Mouse (Mus musculus) liver, adult 2 months (tissue): ENCODE measurements around the gene Lin28a.

Experiments
- CTCF ChIP-seq: fragments of 200-500 bp; IDR thresholded peaks from 2 replicates; pipeline ENCODE4 v1.5.1; 2011; ENCODE audit warnings: low read depth, low read length, control low read depth
- POLR2A ChIP-seq: fragments of 200-500 bp; IDR thresholded peaks from 2 replicates; pipeline ENCODE4 v1.6.1; 2011; ENCODE audit warnings: low read length, control low read depth; ENCODE audit not compliant: insufficient read depth; ENCODE audit errors: extremely low read depth

DNA sequence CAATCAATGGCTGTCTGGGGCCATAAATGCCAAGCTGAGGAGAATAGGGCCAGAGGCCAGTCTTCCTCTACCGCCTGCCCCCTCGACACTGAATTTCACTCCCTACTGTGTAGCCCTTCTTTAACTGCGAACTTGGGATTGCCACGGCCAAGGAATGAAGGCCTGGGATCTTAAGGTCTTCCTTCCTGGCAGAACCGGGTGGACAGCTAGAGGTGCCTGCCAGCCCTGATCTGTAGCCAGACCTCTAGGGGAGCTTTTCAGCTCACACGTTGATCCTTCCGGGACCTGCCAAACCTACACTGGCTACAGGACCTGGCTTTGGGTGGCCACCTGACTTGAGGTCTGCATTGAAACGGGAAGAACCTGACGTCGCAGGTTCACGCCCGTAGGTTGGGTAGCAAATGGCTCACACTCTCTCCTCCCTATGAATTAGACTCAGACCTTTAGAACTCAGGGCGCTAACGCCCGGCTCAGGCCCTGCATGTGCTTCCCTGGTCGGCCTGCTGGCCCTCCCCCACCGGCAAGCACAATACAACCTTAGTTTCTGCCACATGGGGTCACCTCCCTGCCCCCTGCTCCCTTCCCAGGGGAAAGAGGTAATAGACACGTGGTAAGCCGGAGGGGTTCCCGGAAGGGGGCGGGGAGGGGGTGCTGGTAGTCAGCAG lies 1.3 kb downstream of the Lin28a start:
- TF ChIP-seq POLR2A, result no peak
- TF ChIP-seq CTCF, result no peak
